Mouse (Mus musculus) embryonic facial prominence, embryonic 14.5 days (tissue): ENCODE data around the gene Tcf7l2. TPM values are rescaled to one million over a fixed set of nuclear protein-coding genes. Genes with fewer than 3 reads are reported as not detected.
A peak's percentile ranks its signal among the peaks of the same experiment; 100 is the strongest.

ENCODE experiments used
- ATAC-seq: fragments of 200-750 bp; cut with Nextera tagmentation; 2 replicates; pipeline ENCODE4 v1.8.0; 2017; ENCODE audit warnings: low read depth, moderate number of reproducible peaks, moderate TSS enrichment
- DNase-seq: peaks from one replicate; pipeline ENCODE4 v3.0.0-alpha.2; 2015; ENCODE audit warnings: low spot score
- H3K27ac ChIP-seq: fragments of 300-500 bp; sonication (generic); replicated peaks from 2 replicates; pipeline ENCODE4 v1.5.1; 2014; ENCODE audit warnings: low read depth, mild to moderate bottlenecking, low read length, moderate library complexity
- H3K27me3 ChIP-seq: fragments of 300-500 bp; sonication (generic); replicated peaks from 2 replicates; pipeline ENCODE4 v1.6.1; 2014; ENCODE audit warnings: low read length; ENCODE audit not compliant: control insufficient read depth, insufficient read depth
- H3K36me3 ChIP-seq: fragments of 300-500 bp; sonication (generic); 2 replicates; pipeline ENCODE4 v1.6.1; 2014; ENCODE audit warnings: low read length, mixed read lengths; ENCODE audit not compliant: control insufficient read depth, insufficient read depth
- H3K4me1 ChIP-seq: fragments of 300-500 bp; sonication (generic); 2 replicates; pipeline ENCODE4 v1.6.1; 2014; ENCODE audit warnings: antibody characterized with exemption, low read length; ENCODE audit not compliant: control insufficient read depth, insufficient read depth
- H3K4me2 ChIP-seq: fragments of 300-500 bp; sonication (generic); 2 replicates; pipeline ENCODE4 v1.6.1; 2014; ENCODE audit warnings: low read depth, mild to moderate bottlenecking, low read length, moderate library complexity, mixed read lengths
- H3K4me3 ChIP-seq: fragments of 300-500 bp; sonication (generic); 2 replicates; pipeline ENCODE4 v1.5.1; 2014; ENCODE audit warnings: low read depth, mild to moderate bottlenecking, low read length
- H3K9ac ChIP-seq: fragments of 300-500 bp; sonication (generic); 2 replicates; pipeline ENCODE4 v1.6.1; 2014; ENCODE audit warnings: low read depth, mild to moderate bottlenecking, low read length, moderate library complexity, mixed read lengths
- H3K9me3 ChIP-seq: fragments of 300-500 bp; sonication (generic); 2 replicates; pipeline ENCODE4 v1.6.1; 2016; ENCODE audit warnings: low read length; ENCODE audit not compliant: control insufficient read depth
- WGBS: fragments of 180-500 bp; shearing (Covaris S2); extraction: QIAGEN DNeasy Blood & Tissue Kit; methylation state at CpG from one replicate; pipeline ENCODE4 v1.1.7; 2014; 5-methylcytosine and 5-hydroxymethylcytosine counted together
- polyA plus RNA-seq: library from polyadenylated mRNA; unstranded; fragments of >200 nt; fragmentation: Nextera tagmentation; extraction: Ambion mirVana; gene quantifications from 2 replicates; pipeline ENCODE4 v1.2.1, GENCODE M21; 2014

The Tcf7l2 gene
- polyA plus RNA-seq, 1 experiment from 2014 or later = 106 TPM

DNA sequence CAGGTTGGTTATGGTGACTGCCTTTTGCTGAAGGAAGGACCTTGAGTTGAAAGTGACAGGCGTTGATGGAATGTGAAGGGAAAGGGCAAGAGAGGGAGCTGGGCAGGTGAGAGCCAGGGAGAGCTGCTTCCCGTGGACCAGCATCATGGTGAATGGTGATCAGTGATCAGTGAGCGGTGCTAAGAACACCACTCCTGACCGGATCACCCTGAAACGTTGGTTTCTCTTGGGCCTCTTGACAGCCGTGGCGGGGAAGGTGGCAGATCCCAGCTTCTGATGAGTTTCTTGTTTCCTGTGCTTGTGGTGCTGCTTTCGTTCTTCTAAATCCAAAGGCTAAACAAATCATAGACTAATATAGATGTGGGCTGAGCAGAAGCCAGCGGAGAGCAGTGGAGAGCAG is 13.8 kb downstream of the Tcf7l2 start:
- no peak for DNase-seq
- Histone ChIP-seq H3K9me3 (no peaks in the 10 kb centered on the region), H3K4me1 (peaks cover 44% of the 10 kb centered on the region), H3K4me3 (no peak overlapping the region), H3K36me3 (peaks cover 16% of the 10 kb centered on the region), H3K27me3 (no peaks in the 10 kb centered on the region), H3K4me2 (no peak overlapping the region), H3K27ac (no peak overlapping the region), H3K9ac (no peak overlapping the region)
- WGBS = 89% methylated on average over 9 of the region's 9 CpGs
- ATAC-seq = no peak

DNA sequence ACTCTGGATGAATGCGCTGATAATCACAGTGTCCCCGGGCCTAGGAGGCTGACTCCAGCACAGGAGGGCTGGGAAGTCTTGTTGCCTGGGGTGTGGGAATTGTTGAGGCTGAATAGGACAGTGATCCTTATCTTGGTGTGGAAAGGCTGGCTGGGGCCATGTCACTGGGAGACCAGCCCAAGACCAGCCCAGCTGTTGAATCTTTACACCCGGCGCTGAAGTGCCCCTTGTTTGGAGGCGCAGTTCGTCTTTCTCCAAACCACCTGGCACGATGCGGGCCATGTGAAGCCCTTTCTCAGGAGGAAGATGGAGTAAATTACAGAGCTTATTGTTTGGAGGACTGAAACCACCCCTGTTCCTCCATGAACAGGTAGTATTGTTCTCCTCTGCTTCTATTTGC is 15.1 kb downstream of the Tcf7l2 start:
- Histone ChIP-seq H3K4me2 (no peak overlapping the region), H3K27ac (peak overlapping the region; percentile 16), H3K36me3 (peaks cover 14% of the 10 kb centered on the region), H3K9ac (no peak overlapping the region), H3K4me1 (peaks cover 32% of the 10 kb centered on the region), H3K27me3 (no peaks in the 10 kb centered on the region), H3K9me3 (no peaks in the 10 kb centered on the region), H3K4me3 (no peak overlapping the region)
- WGBS = 55% methylated on average over 8 of the region's 8 CpGs
- DNase-seq = peak; percentile 58
- no peak for ATAC-seq

DNA sequence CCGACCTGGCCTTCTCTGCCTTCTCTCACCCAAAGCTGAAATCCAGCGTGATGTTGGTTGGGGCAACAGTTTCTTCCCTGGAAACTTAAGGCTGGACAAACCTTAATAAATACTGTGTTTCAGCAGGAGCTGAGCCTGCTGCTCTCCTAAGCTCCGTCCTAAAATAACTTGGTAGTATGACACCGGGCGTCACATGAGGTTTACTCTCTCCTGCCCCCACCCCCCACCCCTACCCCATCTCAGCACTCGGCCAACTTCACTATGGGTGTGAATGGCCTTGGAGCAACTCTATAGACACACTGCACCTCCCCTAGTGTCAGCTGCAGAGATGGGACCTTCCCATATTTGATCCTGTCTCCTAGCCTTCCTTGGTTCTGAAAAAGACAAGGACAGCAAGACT is 15.8 kb downstream of the Tcf7l2 start:
- no peaks in the 10 kb centered on the region for H3K9me3 ChIP-seq
- ATAC-seq (no peak), DNase-seq (no peak)
- 78% methylated on average over 6 of the region's 6 CpGs for WGBS
- H3K4me1 ChIP-seq = peaks cover 25% of the 10 kb centered on the region
- no peak overlapping the region for H3K9ac ChIP-seq
- no peaks in the 10 kb centered on the region for H3K27me3 ChIP-seq
- no peak overlapping the region for H3K4me3 ChIP-seq
- H3K4me2 ChIP-seq = no peak overlapping the region
- peaks cover 15% of the 10 kb centered on the region for H3K36me3 ChIP-seq
- 0 out of 2 replicates have a peak overlapping the region, but pooled peaks have one; percentile 12 for H3K27ac ChIP-seq

DNA sequence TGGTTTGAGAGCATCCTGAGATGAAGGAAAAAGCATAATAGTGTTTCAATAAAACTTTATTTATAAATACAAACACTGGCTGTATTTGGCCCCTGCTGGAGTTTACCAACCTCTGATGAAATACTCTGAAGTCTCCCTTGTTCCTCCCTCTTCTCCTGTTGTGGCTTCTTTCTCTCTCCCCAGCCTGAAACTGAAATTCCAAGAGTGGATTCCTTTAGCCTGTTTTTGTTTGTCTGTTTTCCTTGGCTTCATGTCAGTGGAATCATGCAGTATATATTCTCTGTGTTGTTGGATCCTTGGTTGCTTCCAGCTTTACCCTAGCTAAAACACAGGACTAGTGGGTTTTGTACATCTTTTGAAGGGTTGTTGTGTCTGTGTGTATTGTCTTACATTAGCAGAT is 16.5 kb downstream of the Tcf7l2 start:
- Histone ChIP-seq H3K4me3 (no peak overlapping the region), H3K4me1 (peaks cover 17% of the 10 kb centered on the region), H3K27me3 (no peaks in the 10 kb centered on the region), H3K4me2 (no peak overlapping the region), H3K9ac (no peak overlapping the region), H3K27ac (no peak overlapping the region), H3K9me3 (no peaks in the 10 kb centered on the region), H3K36me3 (peaks cover 19% of the 10 kb centered on the region)
- DNase-seq (no peak), ATAC-seq (no peak)

DNA sequence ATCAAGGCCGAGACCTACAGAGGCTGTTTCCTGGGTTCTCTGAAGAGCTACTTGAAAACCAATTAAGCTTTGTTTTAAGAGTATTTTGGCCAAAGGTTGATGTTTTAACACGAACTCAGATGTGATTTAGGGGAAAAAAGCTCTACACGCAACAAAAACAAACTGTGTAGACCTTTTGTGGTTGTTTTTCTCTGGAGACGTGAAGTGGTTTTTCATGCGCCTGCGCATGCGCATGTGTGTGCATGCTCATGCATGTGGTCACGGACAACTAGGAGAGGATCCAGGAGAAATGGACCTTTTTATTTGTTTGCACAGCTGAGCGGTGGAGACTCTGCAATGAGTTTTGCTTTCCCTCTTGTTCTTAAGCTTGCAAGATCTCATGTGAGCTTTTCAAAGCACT is 17.4 kb downstream of the Tcf7l2 start:
- H3K4me2 ChIP-seq = no peak overlapping the region
- WGBS = 77% methylated on average over 9 of the region's 9 CpGs

DNA sequence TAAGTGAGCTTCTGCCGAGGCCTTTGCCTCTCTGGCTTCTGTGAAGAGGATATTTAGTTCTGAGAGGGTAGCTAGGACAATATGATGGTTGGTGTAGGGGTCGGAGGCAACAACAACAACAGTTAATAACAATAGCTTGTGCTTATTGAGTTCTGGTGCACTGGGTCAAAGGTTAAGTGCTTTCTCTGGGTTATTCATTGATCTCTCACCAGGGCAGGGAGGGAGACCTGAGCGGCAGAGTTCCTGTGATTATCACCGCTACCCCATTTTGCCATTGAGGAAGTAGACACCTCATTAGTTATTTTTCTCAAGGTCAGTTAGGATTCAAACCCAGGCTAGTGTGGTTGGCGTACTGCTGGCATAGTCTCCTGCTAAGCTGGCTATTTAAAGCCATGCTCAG is 19.5 kb downstream of the Tcf7l2 start:
- H3K36me3 ChIP-seq = 0 out of 2 replicates have a peak, but pooled peaks cover 11% of the 10 kb centered on the region
- 78% methylated on average over 5 of the region's 5 CpGs for WGBS
- DNase-seq = no peak

More for the DNA sequence above, 17.4 kb downstream of the Tcf7l2 start:
- ATAC-seq (no peak), DNase-seq (no peak)
- peaks cover 14% of the 10 kb centered on the region for H3K4me1 ChIP-seq
- no peak overlapping the region for H3K27ac ChIP-seq
- no peak overlapping the region for H3K9ac ChIP-seq
- H3K27me3 ChIP-seq = no peaks in the 10 kb centered on the region
- H3K4me3 ChIP-seq = no peak overlapping the region
- no peaks in the 10 kb centered on the region for H3K9me3 ChIP-seq
- H3K36me3 ChIP-seq = peaks cover 19% of the 10 kb centered on the region

DNA sequence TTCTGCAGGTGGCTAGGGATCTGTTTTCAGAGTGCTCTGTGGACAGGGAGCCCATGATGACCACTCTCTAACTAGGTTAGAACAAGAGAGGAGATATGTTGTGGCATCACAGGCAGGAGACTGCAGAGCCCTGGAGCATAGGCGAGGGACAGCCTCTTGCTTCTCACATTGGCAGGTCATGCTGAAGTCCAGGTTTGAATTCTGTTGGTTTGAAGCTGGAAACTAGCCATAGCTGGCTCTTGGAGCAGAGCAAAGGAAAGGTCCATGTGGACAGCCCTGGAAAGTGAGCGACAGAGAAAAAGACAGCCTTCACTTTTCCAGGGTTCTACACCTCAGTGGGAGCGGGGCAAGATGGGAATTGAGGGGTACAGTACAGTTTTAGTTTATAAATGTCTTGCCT is 20.6 kb downstream of the Tcf7l2 start:
- Histone ChIP-seq H3K4me2 (no peak overlapping the region), H3K9me3 (no peaks in the 10 kb centered on the region), H3K27ac (no peak overlapping the region), H3K4me3 (no peak overlapping the region), H3K36me3 (0 out of 2 replicates have a peak, but pooled peaks cover 11% of the 10 kb centered on the region), H3K4me1 (peaks cover 13% of the 10 kb centered on the region), H3K9ac (no peak overlapping the region), H3K27me3 (no peaks in the 10 kb centered on the region)
- 92% methylated on average over 3 of the region's 3 CpGs for WGBS
- DNase-seq = no peak
- ATAC-seq = no peak

More for the DNA sequence above, 19.5 kb downstream of the Tcf7l2 start:
- no peak overlapping the region for H3K4me3 ChIP-seq
- peaks cover 15% of the 10 kb centered on the region; the same call in 1 of the 2 replicates for H3K4me1 ChIP-seq
- no peak overlapping the region for H3K27ac ChIP-seq
- H3K4me2 ChIP-seq = no peak overlapping the region
- no peak for ATAC-seq
- H3K9ac ChIP-seq = no peak overlapping the region
- H3K27me3 ChIP-seq = no peaks in the 10 kb centered on the region
- no peaks in the 10 kb centered on the region for H3K9me3 ChIP-seq

DNA sequence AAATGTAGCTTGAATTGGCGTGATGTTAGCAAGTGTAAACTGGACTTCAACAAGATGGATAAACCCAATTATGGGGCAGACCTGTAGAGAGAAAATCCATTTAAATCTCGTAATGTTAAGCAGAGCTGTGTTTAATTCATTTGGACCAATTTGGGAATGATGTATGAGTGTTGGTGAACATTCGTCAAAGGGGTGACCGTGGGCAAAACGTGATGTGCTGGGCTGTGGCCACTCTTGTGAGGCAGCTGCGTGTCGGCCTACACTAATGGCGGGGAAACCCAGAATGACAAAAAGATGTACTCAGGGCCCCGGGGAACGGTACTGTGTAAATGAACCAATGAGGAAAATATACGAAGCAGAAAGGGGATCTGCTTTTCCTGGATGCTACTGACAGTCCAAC is 24.2 kb downstream of the Tcf7l2 start:
- H3K36me3 ChIP-seq = peaks cover 11% of the 10 kb centered on the region; the same call in 1 of the 2 replicates
- H3K4me1 ChIP-seq = peaks cover 39% of the 10 kb centered on the region
- 78% methylated on average over 11 of the region's 11 CpGs for WGBS
- no peaks in the 10 kb centered on the region for H3K27me3 ChIP-seq
- H3K9ac ChIP-seq = no peak overlapping the region
- ATAC-seq (no peak), DNase-seq (no peak)
- H3K4me2 ChIP-seq = no peak overlapping the region
- no peak overlapping the region for H3K4me3 ChIP-seq
- H3K27ac ChIP-seq = no peak overlapping the region
- H3K9me3 ChIP-seq = no peaks in the 10 kb centered on the region

DNA sequence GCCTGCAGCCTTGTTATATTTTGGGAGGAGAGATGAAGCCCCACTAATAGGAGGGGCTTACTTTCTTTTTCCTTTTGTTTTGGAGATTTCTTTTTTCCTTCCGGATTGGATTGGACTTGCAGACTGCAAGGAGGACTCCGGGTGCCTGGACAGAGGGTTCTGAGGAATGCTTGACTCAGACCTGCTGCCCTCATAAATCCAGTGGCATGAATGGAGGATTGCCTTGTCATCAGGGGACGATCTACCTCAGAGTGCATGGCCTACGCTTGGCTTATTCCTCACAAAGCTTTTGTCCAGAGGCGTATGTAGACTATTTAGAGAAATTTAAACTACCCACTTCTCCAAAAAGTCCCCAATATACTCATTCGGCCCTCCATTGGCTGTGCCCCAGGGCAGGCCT is 25.5 kb downstream of the Tcf7l2 start:
- peak overlapping the region; percentile 72; the same call in 1 of the 2 replicates for H3K27ac ChIP-seq
- DNase-seq = no peak
- peaks cover 43% of the 10 kb centered on the region for H3K4me1 ChIP-seq
- no peak overlapping the region for H3K9ac ChIP-seq
- no peaks in the 10 kb centered on the region for H3K9me3 ChIP-seq
- no peak for ATAC-seq
- no peak overlapping the region for H3K4me2 ChIP-seq
- 72% methylated on average over 6 of the region's 6 CpGs for WGBS
- H3K4me3 ChIP-seq = no peak overlapping the region
- peaks cover 10% of the 10 kb centered on the region; the same call in 1 of the 2 replicates for H3K36me3 ChIP-seq
- no peaks in the 10 kb centered on the region for H3K27me3 ChIP-seq
